Mouse (Mus musculus): ENCODE data around the gene Srarp. TPM values are rescaled to one million over a fixed set of nuclear protein-coding genes. Genes with fewer than 3 reads are reported as not detected.

Srarp gene
- total RNA-seq, 2 experiments from 2014 or later: not detected

DNA sequence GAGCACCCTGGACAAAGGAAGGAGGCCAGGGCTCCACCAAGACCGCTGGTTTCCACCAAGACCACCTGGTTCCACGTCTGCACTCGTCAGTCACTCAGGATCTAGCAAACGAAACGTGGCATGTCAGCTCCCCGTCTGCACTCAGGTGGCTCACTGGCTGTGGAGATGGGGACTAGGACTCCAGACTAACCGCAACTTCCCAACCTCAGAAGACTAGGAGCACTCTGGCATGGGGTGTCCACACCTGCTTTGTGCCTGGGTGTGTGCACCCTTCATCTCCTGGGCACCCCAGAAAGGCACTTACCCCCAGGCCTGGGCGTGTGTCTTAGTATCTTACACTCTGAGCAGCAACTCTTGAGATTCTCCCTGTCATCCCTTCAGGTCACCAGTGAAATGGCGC lies 23.9 kb upstream of the Srarp start:
- intact Hi-C loops (cut with DNase I; ENCODE audit: low total_unique reads): no loop called here
- no peak for DNase-seq

DNA sequence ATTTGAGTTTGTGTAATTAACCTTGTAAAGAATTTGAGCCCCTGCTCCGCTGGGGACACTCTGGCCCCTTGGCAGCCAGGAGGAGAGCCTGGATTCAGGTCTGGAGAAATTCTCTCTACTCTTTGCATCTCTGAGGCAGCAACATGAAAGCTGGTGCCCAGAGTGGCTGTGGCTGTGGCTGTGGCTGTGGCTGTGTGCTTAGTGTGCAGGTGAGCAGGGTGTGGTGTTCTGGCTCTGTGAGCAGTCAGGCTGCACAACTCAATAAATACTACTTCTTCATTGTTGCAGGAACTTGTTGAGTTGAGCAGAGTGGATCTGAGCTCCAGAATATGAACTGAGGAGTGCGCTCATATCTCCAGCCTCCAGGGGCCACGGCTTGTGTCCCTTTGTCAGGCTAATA lies 23.0 kb upstream of the Srarp start:
- DNase-seq: no peak
- intact Hi-C loops (cut with DNase I; ENCODE audit: low total_unique reads): no loop called here

- intact Hi-C loops (cut with DNase I; ENCODE audit: low total_unique reads): no loop called here
- DNase-seq: peak; percentile 76
Measured at GRCm38 (mm10) chr4:141458236-141458635, 22.3 kb upstream of the Srarp start.

DNA sequence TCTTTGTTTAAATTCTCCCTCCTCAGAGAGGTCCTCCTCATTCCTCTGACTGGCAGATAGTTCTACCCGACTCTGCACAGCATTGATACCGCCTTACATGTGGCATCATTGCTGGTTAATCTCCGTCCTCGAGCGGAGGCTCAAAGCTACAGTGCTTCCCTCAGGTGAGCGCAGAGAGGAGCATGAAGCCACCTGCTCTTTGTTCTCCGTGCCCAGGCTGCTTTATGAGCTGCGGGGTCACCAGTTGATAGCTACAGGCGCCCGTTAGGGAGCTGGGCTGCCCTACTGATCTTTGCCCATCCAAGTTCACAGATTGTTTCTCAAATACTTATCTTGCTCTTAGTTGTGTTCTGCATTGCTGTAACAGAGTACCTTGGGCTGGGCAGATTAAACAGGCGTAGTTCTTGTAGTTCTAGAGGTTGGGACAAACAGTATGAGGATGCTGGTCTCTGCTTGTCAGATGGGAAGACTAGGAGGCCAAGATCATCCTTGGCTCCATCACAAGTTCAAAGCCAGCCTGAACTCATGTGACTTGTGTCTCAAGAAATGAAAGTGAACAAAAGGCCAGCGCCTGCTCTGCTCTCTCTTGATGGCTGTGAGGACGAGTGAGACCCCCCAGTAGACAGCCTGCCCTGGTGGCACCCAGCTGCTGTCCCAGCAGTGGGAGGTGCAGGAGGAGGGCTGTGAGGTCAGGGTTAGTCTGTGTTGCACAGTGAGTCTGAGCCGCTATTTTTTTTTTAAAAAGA lies 20.5 kb upstream of the Srarp start:
- intact Hi-C loops (cut with DNase I; ENCODE audit: low total_unique reads): no loop called here
- no peak for DNase-seq

DNA sequence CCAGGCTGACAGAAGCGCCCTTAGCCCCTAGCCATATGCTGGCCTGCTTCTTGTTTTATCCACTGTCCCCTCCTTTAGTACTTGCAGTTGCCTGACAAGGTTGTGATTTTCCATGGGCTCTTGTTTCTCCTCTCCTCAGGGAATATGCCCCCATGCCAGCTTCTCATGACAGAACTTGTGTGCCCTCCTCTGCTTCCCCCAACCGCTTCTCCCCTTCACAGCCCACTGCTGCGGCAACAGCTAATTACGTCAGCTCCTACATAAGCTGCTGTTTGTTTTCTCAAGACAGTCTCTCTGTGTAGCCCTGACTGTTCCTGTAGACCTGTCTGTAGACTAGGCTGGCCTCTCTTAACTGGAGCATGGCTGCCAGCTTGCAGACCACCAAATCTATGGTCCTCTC lies 19.6 kb upstream of the Srarp start:
- intact Hi-C loops (cut with DNase I; ENCODE audit: low total_unique reads): no loop called here

DNA sequence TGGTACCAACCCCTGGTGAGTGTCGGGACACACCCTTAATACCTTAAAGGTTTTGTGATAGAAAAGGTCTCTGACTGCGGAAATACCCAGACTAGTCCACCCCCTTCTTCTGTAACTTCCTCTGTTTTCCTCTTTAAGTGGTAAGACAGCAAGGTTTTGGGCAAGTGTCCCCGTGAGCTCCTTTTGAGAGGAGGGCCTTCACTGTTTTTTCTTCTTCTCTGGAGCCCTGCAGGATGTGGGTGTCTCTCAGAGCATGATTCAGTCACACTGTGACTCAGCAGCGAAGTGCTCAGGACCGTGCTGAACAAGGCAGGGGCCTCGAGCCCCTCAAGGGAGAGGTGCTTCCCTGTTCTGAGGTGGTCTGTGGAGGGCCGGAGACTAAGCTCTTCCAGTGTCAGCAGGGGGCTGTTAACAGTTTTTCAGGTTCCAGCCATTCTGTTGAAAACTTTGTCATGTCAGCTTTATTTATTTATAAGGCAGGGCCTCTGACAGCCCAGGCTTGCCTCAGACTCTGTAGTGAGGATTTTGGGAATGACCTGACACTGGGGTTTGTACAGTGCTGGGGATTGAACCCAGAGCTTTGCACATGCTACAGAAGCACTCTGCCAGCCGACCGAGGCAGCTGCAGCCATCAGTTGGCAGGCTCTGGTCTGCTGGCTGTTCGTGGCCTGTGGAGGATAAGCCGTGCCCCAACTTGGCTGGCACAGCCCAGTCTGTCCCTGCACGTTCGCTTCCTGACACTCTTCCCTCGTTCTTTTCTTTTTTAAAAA lies 18.9 kb upstream of the Srarp start:
- intact Hi-C loops (cut with DNase I; ENCODE audit: low total_unique reads): no loop called here
- no peak for DNase-seq

More for the DNA sequence above, 19.6 kb upstream of the Srarp start:
- DNase-seq: no peak

DNA sequence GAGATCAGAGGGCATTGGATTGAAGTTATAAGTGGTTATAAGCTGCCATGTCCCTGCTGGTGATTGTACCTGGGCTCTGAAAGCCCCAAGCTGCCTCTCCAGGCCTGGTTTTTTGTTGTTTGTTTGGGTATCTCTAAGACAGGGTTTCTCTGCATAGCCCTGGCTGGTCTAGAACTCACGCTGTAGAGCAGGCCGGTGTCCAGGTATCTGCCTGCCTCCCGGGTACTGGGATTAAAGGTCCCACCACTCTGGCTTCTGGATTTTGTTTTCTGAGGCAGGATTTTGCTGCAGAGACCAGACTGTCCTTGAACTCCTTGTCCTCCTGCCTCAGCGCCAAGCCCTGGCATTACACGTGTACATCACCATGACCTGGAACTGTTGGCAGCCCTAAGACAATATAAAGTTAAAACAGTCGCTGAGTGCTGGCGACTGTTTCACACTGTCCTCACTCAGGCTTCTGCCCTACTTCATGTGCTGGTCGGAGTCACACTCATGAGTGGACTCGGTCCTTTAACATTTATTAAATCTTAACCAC lies 16.1 kb upstream of the Srarp start:
- DNase-seq: no peak
- intact Hi-C loops (cut with DNase I; ENCODE audit: low total_unique reads): no loop called here

DNA sequence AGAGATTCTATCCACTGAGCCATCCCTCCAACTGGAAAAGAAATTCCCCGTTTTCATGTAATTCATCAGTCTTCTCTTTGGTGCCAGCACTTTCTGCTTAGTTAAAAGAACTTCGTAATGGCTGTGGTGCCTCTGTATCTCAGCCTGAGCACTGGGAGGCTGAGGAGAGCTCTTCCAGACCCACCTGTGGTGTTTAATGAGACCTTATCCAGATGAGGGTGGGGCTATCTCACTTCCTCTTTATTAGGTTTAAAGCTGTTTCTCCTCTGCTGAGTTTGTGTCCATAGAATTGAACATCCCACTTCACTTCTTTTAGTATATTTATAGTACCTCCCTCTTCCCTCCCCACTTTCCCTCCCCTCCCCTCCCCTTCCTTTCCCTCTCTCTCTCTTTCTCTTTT lies 15.3 kb upstream of the Srarp start:
- intact Hi-C loops (cut with DNase I; ENCODE audit: low total_unique reads): no loop called here
- no peak for DNase-seq

DNA sequence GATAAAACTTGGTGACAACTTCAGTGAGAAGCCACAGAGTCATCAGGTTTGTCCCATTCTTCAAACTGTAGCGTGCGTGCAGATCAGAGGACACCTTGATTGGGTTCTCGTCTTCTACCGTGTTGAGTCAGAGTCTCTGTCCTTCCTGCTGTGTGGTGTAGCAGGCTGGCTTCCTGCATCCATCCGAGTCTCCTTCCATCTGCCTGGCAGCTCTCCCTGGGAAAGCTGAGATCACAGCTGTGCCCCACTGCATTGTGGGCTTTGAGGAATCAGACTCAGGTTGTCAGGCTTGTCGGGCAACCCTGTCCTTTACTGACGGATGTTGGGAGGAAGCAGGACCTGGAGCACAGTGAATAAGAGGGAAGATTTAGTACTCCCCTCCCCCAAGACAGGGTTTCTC lies 10.3 kb upstream of the Srarp start:
- intact Hi-C loops (cut with DNase I; ENCODE audit: low total_unique reads): no loop called here
- DNase-seq: no peak

- intact Hi-C loops (cut with DNase I; ENCODE audit: low total_unique reads): no loop called here
Measured at GRCm38 (mm10) chr4:141445328-141445720, 9.4 kb upstream of the Srarp start.

GRCm38 (mm10) chr4:141444451-141445327 lies 8.8 kb upstream of the Srarp start, which contains the start of gene Zbtb17:
Gene Zbtb17, plus strand, starts transcription at chr4:141444654.
- peak; percentile 90 for DNase-seq
- intact Hi-C loops (cut with DNase I; ENCODE audit: low total_unique reads): no loop called here

More at GRCm38 (mm10) chr4:141445328-141445720, 9.4 kb upstream of the Srarp start:
- DNase-seq: no peak

DNA sequence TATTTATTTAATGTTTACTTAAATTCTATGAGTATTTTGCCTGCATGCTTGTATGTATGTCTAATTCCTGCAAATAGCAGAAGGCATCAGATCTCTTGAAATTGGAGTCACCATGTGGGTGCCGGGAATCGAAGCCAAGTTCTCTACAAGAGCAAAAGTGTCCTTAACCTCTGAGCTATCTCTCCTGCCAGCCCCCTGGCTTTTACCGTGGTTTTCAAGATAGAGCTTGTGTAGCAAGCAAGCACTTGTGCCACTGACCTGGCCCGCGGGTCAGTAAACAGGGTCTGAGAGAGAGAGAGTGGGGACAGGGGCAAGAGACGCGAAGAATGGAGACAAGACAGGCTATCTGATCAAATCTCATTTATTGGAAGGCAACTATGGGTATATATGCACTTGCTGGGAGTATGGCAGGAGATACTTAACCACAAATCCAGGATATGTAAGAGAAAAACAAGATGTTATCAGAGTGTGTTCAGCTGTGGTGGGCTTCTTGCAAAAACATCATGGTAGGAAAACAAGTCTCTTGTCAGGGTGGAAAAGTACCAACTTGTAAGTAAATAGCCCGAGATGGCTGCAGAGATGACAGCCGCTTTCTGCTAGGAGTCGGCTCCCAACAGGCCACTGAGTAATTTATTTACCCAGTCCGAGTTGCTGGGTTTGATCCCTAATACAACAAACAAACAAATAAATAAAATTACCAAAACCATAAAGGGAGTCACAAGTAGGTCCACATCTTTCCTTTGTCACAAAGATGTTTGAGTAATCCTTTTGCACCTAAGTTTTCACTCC lies 7.9 kb upstream of the Srarp start:
- DNase-seq: no peak

DNA sequence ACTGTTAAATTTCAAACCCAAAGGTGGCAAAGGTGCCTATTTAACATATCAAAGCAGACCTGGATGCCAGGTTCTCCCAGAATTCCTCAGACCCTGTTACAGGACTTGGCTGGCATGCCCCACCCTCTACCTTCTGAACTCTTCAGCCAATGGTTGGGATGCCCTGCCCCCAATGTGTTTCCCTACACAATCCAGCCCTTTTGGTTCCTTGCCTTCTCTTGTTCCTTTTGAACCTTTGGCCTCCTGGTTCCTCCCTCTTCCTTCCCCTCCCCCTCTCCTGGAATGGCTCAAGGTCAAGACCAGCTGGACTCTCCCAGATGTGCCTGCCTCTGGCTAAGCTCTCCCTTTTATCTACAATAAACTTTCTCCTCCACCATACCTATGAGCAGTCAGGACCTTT lies 5.0 kb upstream of the Srarp start:
- DNase-seq: no peak
- intact Hi-C loops (cut with DNase I; ENCODE audit: low total_unique reads): no loop called here

More for the DNA sequence above, 7.9 kb upstream of the Srarp start:
- intact Hi-C loops (cut with DNase I; ENCODE audit: low total_unique reads): no loop called here

DNA sequence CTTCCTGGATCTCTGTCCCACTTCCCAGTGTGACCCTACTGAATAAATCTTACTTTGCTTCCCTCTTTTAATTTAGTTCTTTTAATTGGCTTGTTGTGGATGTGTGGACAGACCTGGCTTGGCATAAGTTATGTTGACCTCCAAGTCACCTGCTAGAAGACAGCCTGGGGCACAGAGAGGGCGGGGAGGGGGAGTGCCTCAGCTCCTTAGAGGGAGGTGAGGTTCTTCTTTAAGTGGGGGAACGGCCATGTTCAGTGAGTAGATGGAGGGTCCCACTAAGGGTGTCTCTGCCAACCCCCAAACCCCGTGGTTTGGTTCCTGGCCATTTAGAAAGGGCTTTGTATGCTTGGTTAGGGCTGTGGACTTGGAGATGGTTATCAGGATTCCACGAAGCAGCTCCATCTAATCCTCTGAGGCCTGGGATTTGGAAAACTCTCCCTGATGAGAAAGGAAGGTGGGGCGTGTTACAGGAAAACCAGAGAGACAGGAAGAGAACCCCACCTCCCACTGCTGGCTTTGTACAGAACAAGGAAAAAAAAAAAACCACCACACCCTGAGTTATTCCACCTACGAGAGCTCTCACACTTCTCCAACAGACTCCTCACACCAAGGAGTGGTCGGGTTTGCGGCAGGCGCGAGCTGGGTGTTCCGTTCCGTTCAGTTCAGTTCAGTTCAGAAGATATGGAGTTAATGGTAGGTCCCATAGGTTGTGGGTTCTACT lies 3.3 kb upstream of the Srarp start:
- no peak for DNase-seq
- intact Hi-C loops (cut with DNase I; ENCODE audit: low total_unique reads): no loop called here

GRCm38 (mm10) chr4:141433191-141433590 lies 2.7 kb downstream of the Srarp start:
- intact Hi-C loops (cut with DNase I; ENCODE audit: low total_unique reads): no loop called here
- no peak for DNase-seq

GRCm38 (mm10) chr4:141432666-141433065 lies 3.2 kb downstream of the Srarp start:
- intact Hi-C loops (cut with DNase I; ENCODE audit: low total_unique reads): no loop called here
- DNase-seq: no peak

- intact Hi-C loops (cut with DNase I; ENCODE audit: low total_unique reads): no loop called here
- DNase-seq: peak; percentile 65
Measured at GRCm38 (mm10) chr4:141430997-141431396, 4.9 kb downstream of the Srarp start.

DNA sequence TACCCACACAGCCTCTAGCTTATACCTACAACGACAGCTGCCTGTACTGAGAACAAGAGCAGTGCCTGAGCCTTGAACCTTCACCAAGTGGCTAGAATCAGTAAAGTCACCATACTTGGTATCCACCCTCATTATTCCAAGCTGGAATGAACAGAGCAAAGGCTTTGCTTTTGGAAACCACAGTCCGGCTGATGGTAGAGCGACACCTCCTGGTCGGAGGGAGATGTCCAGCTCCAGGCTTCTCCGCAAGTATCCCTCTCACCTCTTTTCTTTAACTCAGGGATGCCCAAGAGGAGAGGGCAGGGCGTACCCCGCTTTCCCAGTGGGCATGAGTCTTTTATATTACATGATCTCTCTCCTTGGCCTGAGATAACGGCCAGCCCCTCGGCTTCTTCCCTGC lies 6.1 kb downstream of the Srarp start:
- intact Hi-C loops (cut with DNase I; ENCODE audit: low total_unique reads): no loop called here
- DNase-seq: peak; percentile 54

Measured in gastrocnemius, postnatal 14 days (tissue).